Comparison of ENCODE assay signal across 28 mouse cellular contexts in genomic region chr5:51546817-51547216, GRCm38 (mm10). TPM values are rescaled to one million over a fixed set of nuclear protein-coding genes. Genes with fewer than 3 reads are reported as not detected.
DNase-seq lines count a peak whose midpoint lies in the region; ATAC-seq and TF ChIP-seq lines count a peak whose summit lies in the region.
"Had no signal": no experiment of that assay in that cellular context is flagged by ENCODE, and none has a peak within 500 bp of the region (broad histone marks: within the 10 kb centered on the region; RNA-seq: fewer than 3 reads in every experiment).

No protein-coding gene starts in this region.

- no peak for DNase-seq in heart, postnatal 36 days
- DNase-seq in kidney, adult 11 months, result peak; percentile 15
- DNase-seq in kidney, postnatal 36 days, result no peak
- peak; percentile 34 for DNase-seq in 3T3-L1 (ENCODE audit: low read depth, low spot score)
- no peak for DNase-seq in Patski (ENCODE audit: low read depth, low spot score)
- DNase-seq in hindbrain, embryonic 10.5 days (ENCODE audit: low spot score), result no peak
- DNase-seq: adrenal gland, adult 8-10 months; cerebellum, adult 8-10 months; cerebellum, postnatal 25 days; gastrocnemius, postnatal 10 days; kidney, postnatal 10 days; liver; lung, postnatal 36 days; thymus, adult 2 months; thymus, postnatal 36 days had no signal

- CTCF ChIA-PET in Patski (lab: Charles Lee), result interaction anchor here (0.6 to 1.2 kb wide), 2 partner anchors 9 to 46 kb away, joined by 3 read pairs; no protein-coding TSS in a partner anchor

- H3K4me2 ChIP-seq in heart, embryonic 11.5 days, result peak overlapping the region; percentile 22; the same call in 1 of the 2 replicates
- H3K4me2 ChIP-seq: embryonic facial prominence, embryonic 15.5 days; forebrain, embryonic 12.5 days; hindbrain, embryonic 14.5 days; liver, embryonic 15.5 days; lung, embryonic 15.5 days; midbrain, embryonic 12.5 days; neural tube, embryonic 13.5 days had no signal

- H3K27me3 ChIP-seq in heart, embryonic 11.5 days (ENCODE audit: control insufficient read depth, insufficient read depth, low read length), result no peaks in the 10 kb centered on the region
- H3K27me3 ChIP-seq in Patski, result no peaks in the 10 kb centered on the region
- H3K27me3 ChIP-seq in hindbrain, embryonic 10.5 days (ENCODE audit: insufficient read depth, poor library complexity, severe bottlenecking), result no peaks in the 10 kb centered on the region
- H3K27me3 ChIP-seq: CH12.LX; embryonic facial prominence, embryonic 15.5 days; liver, embryonic 15.5 days; lung, embryonic 15.5 days; midbrain, embryonic 12.5 days; neural tube, embryonic 13.5 days had no signal

- H3K9ac ChIP-seq in heart, embryonic 11.5 days (ENCODE audit: low read depth, low read length), result no peak overlapping the region
- H3K9ac ChIP-seq: embryonic facial prominence, embryonic 15.5 days; forebrain, embryonic 12.5 days; forebrain, postnatal 0 days; hindbrain, embryonic 14.5 days; liver, embryonic 15.5 days; lung, embryonic 15.5 days; midbrain, embryonic 12.5 days; neural tube, embryonic 13.5 days had no signal

- H3K9me3 ChIP-seq in heart, embryonic 11.5 days (replicated peaks; ENCODE audit: control insufficient read depth, low read length), result no peaks in the 10 kb centered on the region
- no peaks in the 10 kb centered on the region for H3K9me3 ChIP-seq in hindbrain, embryonic 10.5 days
- H3K9me3 ChIP-seq: embryonic facial prominence, embryonic 10.5 days; embryonic facial prominence, embryonic 15.5 days; forebrain, embryonic 12.5 days; liver, embryonic 15.5 days; lung, embryonic 15.5 days; midbrain, embryonic 12.5 days; neural tube, embryonic 13.5 days had no signal

- ATAC-seq in heart, embryonic 11.5 days (replicated peaks; ENCODE audit: insufficient number of reproducible peaks, low FRiP score, low TSS enrichment), result 0 out of 2 replicates have a peak, but pooled peaks have one; percentile 46
- peak; percentile 29 for ATAC-seq in Patski

- in situ Hi-C loops in Patski (cut with MboI; ENCODE audit: low pct_unique_long_range_greater_than_20kb), result no loop called here

- no peak for TF ChIP-seq CTCF in Patski (IDR thresholded peaks at IDR 0.05)

- 41% methylated on average over 3 of the region's 3 CpGs for WGBS in heart, embryonic 11.5 days (ENCODE audit: insufficient replicate concordance)
- WGBS in hindbrain, embryonic 10.5 days, result 86% methylated on average over 3 of the region's 3 CpGs

- no peak overlapping the region for H3K4me3 ChIP-seq in heart, embryonic 11.5 days (ENCODE audit: low read depth, low read length)
- no peak overlapping the region for H3K4me3 ChIP-seq in hindbrain, embryonic 10.5 days
- H3K4me3 ChIP-seq: embryonic facial prominence, embryonic 10.5 days; embryonic facial prominence, embryonic 15.5 days; forebrain, embryonic 12.5 days; liver, embryonic 15.5 days; lung, embryonic 15.5 days; midbrain, embryonic 12.5 days; neural tube, embryonic 13.5 days had no signal

- no peaks in the 10 kb centered on the region for H3K36me3 ChIP-seq in heart, embryonic 11.5 days (ENCODE audit: control insufficient read depth, insufficient read depth, low read length)
- H3K36me3 ChIP-seq in hindbrain, embryonic 10.5 days, result no peaks in the 10 kb centered on the region
- H3K36me3 ChIP-seq: embryonic facial prominence, embryonic 10.5 days; embryonic facial prominence, embryonic 15.5 days; forebrain, embryonic 12.5 days; liver, embryonic 15.5 days; lung, embryonic 15.5 days; midbrain, embryonic 12.5 days; neural tube, embryonic 13.5 days had no signal

- intact Hi-C loops in heart, postnatal 36 days (cut with DNase I), result no loop called here

- H3K27ac ChIP-seq in heart, embryonic 11.5 days (ENCODE audit: low read depth, low read length), result peak overlapping the region; percentile 38
- no peak overlapping the region for H3K27ac ChIP-seq in hindbrain, embryonic 10.5 days
- H3K27ac ChIP-seq: embryonic facial prominence, embryonic 10.5 days; embryonic facial prominence, embryonic 15.5 days; forebrain, embryonic 12.5 days; hindbrain, embryonic 14.5 days; liver, embryonic 15.5 days; lung, embryonic 15.5 days; midbrain, embryonic 12.5 days; neural tube, embryonic 13.5 days had no signal

- POLR2A ChIA-PET in Patski (lab: Charles Lee), result interaction anchor here (0.6 to 0.7 kb wide), 2 partner anchors 387 to 518 kb away, joined by 3 read pairs; no protein-coding TSS in a partner anchor

- peaks cover 35% of the 10 kb centered on the region for H3K4me1 ChIP-seq in heart, embryonic 11.5 days (ENCODE audit: control insufficient read depth, insufficient read depth, low read length)
- peaks cover 7% of the 10 kb centered on the region; the same call in 1 of the 2 replicates for H3K4me1 ChIP-seq in hindbrain, embryonic 10.5 days (replicated peaks)
- H3K4me1 ChIP-seq: embryonic facial prominence, embryonic 10.5 days; embryonic facial prominence, embryonic 15.5 days had no signal

RNA-seq across cellular contexts. Expression of gene Ppargc1a, which starts 20.7 kb away (rescaled TPM):
- 40.1 and 44.6 TPM in 2 replicates for polyA plus RNA-seq in heart, embryonic 11.5 days (2014; fragmentation: Nextera tagmentation; extraction: Ambion mirVana)
- total RNA-seq in heart, postnatal 36 days (2021), result 100 to 1,000 TPM in 1 of 2 experiments, 10 to 100 TPM in 1; 96.2 to 152 TPM
- polyA plus RNA-seq in Patski (2021), result 97.9 TPM
- polyA plus RNA-seq in hindbrain, embryonic 10.5 days (2016; fragmentation: Nextera tagmentation; extraction: Ambion mirVana), result 1.8 and 2.1 TPM in 2 replicates
- total RNA-seq: CH12.LX; granulocyte monocyte progenitor cell, adult 5-6 weeks; megakaryocyte, adult 5-6 weeks had no signal

Comparison
In these comparisons a context has a peak if more than half of its experiments do, and no peak if none do; other contexts are left out.
1. DNase-seq: peak in kidney, adult 11 months (single experiment) and 3T3-L1 (single experiment); none in heart, postnatal 36 days (0 of 2), kidney, postnatal 36 days (0 of 2), Patski (single experiment) and hindbrain, embryonic 10.5 days (single experiment).
2. RNA of gene Ppargc1a, which starts 20.7 kb away (polyA plus RNA-seq): 97.9 TPM in Patski (single experiment) and 40.1 to 44.6 TPM in heart, embryonic 11.5 days; 1.8 to 2.1 TPM in hindbrain, embryonic 10.5 days; every median in the first group is over 10 times any median in the second.